Mouse (Mus musculus) G1E (cell line): ENCODE data around the gene Shisa4. TPM values are rescaled to one million over a fixed set of nuclear protein-coding genes. Genes with fewer than 3 reads are reported as not detected.

ENCODE experiments used
- ATAC-seq: 2 replicates; pipeline ENCODE4 v1.8.0; 2016; ENCODE audit warnings: mild to moderate bottlenecking; ENCODE audit not compliant: insufficient number of reproducible peaks, poor library complexity, low FRiP score, severe bottlenecking; ENCODE audit errors: extremely low read depth
- DNase-seq: peaks from one replicate; pipeline ENCODE4 v3.0.0; 2012; ENCODE audit warnings: low spot score
- H3K27me3 ChIP-seq: 2 replicates; pipeline ENCODE4 v1.6.1; 2012; ENCODE audit warnings: mild to moderate bottlenecking, low read length, inconsistent platforms; ENCODE audit not compliant: insufficient read depth
- H3K36me3 ChIP-seq: replicated peaks from 2 replicates; pipeline ENCODE3; 2012; ENCODE audit warnings: mild to moderate bottlenecking, inconsistent platforms
- H3K4me1 ChIP-seq: 2 replicates; pipeline ENCODE4 v1.6.1; 2012; ENCODE audit warnings: low read depth, low read length, inconsistent platforms, mixed read lengths; ENCODE audit not compliant: insufficient read depth
- H3K4me3 ChIP-seq: 2 replicates; pipeline ENCODE4 v1.5.1; 2012; ENCODE audit warnings: low read depth, mild to moderate bottlenecking, inconsistent platforms, low read length, moderate library complexity, mixed read lengths
- H3K9me3 ChIP-seq: replicated peaks from 2 replicates; pipeline ENCODE4 v1.6.1; 2012; ENCODE audit warnings: inconsistent platforms
- CTCF ChIP-seq: IDR thresholded peaks from 2 replicates; pipeline ENCODE4 v1.5.1; 2012; ENCODE audit warnings: low read depth, low read length, inconsistent platforms, mixed read lengths
- GATA1 ChIP-seq: IDR thresholded peaks from 2 replicates; pipeline ENCODE4 v1.6.1; 2012; ENCODE audit warnings: borderline replicate concordance, low read length, inconsistent platforms, mixed read lengths
- GATA2 ChIP-seq: IDR thresholded peaks from 2 replicates; pipeline ENCODE4 v1.6.1; 2012; ENCODE audit warnings: low read depth, low read length, inconsistent platforms, borderline replicate concordance
- POLR2AphosphoS5 ChIP-seq: IDR thresholded peaks from 2 replicates; pipeline ENCODE4 v1.6.1; 2012; ENCODE audit warnings: low read depth, low read length, inconsistent platforms; ENCODE audit not compliant: insufficient replicate concordance
- TAL1 ChIP-seq: conservative IDR thresholded peaks from 2 replicates; pipeline ENCODE4 v1.6.1; 2012; ENCODE audit warnings: low read depth, low read length, inconsistent platforms, mixed read lengths
- polyA plus RNA-seq: library from polyadenylated mRNA; stranded (reverse); fragments of >175 nt; gene quantifications from 2 replicates; pipeline ENCODE4 v1.2.3, GENCODE M21; 2012
- total RNA-seq, 2 experiments: library from RNA; stranded (forward) in 1 of 2; stranded (reverse) in 1 of 2; fragments of 200-1000 nt in 1 of 2; fragments of >200 nt in 1 of 2; fragmentation: Nextera tagmentation in 1 of 2; gene quantifications; 2 replicates each; pipeline ENCODE4 v1.2.3; 2014 to 2017

Shisa4 gene
- total and polyA plus RNA-seq, 3 experiments, result 0.16 TPM; not detected in 2

GRCm38 (mm10) chr1:135359071-135359470 lies 16.0 kb downstream of the Shisa4 start:
- ATAC-seq (no peak), DNase-seq (no peak)
- peaks cover 23% of the 10 kb centered on the region for H3K27me3 ChIP-seq
- H3K36me3 ChIP-seq, result no peaks in the 10 kb centered on the region
- TF ChIP-seq GATA2 (no peak), TAL1 (no peak), CTCF (no peak), POLR2AphosphoS5 (no peak), GATA1 (no peak)
- H3K4me1 ChIP-seq, result no peaks in the 10 kb centered on the region
- no peaks in the 10 kb centered on the region for H3K9me3 ChIP-seq
- no peak overlapping the region for H3K4me3 ChIP-seq

DNA sequence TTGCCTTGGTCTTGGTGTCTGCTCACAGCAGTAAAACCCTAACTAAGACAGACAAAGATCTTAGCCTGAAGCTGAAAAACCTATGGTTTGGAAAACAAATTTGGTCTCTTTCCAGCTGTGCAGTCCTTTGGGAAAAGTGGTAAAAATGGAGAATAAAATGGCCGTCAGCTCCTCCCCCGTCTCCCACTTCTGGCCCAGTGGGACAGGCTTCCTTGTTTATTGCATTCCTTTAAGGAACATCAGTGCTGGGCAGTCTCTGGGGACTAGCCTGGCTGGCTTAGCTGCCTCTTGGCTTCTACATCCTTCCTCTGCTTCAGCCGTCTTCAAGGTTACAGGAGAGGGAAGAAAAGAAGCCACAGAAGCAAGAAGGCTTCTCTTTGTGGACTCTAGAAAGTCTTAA lies 23.1 kb downstream of the Shisa4 start:
- DNase-seq, result no peak
- no peak overlapping the region for H3K4me3 ChIP-seq
- peaks cover 40% of the 10 kb centered on the region for H3K27me3 ChIP-seq
- TF ChIP-seq CTCF, result no peak
- TF ChIP-seq POLR2AphosphoS5, result no peak
- TF ChIP-seq GATA2, result no peak
- TF ChIP-seq GATA1, result no peak
- TF ChIP-seq TAL1, result no peak
- no peaks in the 10 kb centered on the region for H3K4me1 ChIP-seq
- H3K36me3 ChIP-seq, result no peaks in the 10 kb centered on the region
- no peak for ATAC-seq
- no peaks in the 10 kb centered on the region for H3K9me3 ChIP-seq

DNA sequence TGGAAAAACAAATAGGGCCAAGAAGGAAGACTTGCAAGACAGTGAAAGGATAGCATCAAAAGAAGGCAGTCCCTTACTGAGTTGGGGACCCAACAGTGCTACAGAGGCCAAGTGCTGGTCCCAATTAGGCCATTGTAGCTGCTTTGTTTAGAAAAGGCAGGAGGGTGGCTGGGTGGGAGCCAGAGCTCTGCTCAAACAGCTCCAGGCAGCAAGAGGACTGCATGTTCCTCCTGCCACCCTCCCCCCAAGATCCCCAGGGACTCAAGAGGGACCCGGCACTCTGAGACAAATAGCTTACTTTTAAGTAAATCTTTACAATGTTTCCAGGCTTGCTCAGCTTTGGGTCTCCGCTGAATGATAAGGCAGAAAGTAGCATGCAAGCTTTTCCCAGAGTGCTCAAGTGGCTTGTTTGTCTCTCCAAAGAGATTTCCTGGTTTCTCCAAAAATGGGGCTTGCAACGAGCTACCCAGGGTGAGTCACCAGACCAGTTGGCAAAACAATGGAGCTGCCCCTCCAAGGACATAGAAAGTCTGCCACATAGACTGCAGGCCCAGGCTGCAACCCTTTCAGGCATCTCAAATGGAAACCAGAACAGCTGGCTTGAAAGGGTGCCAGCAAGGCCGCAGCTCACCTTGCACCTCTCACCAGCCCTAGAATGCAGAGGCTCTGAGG lies 27.4 kb downstream of the Shisa4 start:
- ATAC-seq (no peak), DNase-seq (no peak)
- Histone ChIP-seq H3K4me3 (no peak overlapping the region), H3K4me1 (no peaks in the 10 kb centered on the region), H3K27me3 (peaks cover 26% of the 10 kb centered on the region), H3K9me3 (no peaks in the 10 kb centered on the region), H3K36me3 (no peaks in the 10 kb centered on the region)
- TF ChIP-seq GATA2 (no peak), GATA1 (no peak), CTCF (no peak), TAL1 (no peak), POLR2AphosphoS5 (no peak)

DNA sequence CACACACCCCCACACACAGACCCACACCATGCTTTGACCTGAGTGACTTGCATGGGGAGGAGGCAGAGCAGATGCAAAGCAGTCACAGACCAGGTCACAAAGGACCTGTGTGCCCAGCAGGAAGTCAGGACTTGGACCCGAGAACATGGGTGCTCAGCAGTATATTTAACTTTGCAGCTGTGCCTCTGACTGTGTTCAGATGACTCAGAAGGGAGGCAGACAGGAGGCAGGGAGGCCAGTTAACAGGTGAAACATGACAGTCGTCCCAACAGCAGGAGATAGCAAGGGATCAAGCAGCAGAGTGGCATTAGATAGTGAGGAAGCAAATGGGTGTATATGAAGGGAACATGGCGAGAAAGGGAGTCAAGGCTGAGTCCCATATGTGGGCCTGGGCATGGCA lies 28.1 kb downstream of the Shisa4 start:
- TF ChIP-seq TAL1, result no peak
- no peak for TF ChIP-seq CTCF
- TF ChIP-seq GATA2, result no peak
- no peak for TF ChIP-seq POLR2AphosphoS5
- no peak for TF ChIP-seq GATA1
- H3K9me3 ChIP-seq, result no peaks in the 10 kb centered on the region
- DNase-seq (no peak), ATAC-seq (no peak)
- no peaks in the 10 kb centered on the region for H3K36me3 ChIP-seq
- peaks cover 28% of the 10 kb centered on the region for H3K27me3 ChIP-seq
- no peaks in the 10 kb centered on the region for H3K4me1 ChIP-seq
- no peak overlapping the region for H3K4me3 ChIP-seq

DNA sequence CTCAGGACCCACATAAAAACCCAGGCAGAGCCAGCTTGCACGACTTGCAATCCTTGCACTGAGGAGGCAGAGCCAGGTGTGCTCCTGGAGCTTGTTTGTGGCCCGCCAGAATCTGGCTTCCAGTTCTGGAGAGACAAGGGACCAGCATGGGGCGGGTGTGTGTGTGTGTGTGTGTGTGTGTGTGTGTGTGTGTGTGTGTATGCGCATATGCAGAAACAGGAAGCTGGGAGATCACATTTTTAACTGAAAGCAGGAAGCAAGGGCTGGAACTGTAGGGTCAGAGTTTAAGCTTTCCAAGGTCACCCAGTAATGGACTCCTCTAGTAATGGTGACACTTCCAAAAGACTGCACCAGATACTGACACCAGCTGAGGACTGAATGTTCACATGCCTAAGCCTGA lies 31.0 kb downstream of the Shisa4 start:
- no peak for ATAC-seq

GRCm38 (mm10) chr1:135341947-135342346 lies 33.1 kb downstream of the Shisa4 start:
- no peaks in the 10 kb centered on the region for H3K9me3 ChIP-seq
- no peak for DNase-seq
- ATAC-seq, result no peak
- no peaks in the 10 kb centered on the region for H3K36me3 ChIP-seq
- H3K27me3 ChIP-seq, result peaks cover 19% of the 10 kb centered on the region
- H3K4me1 ChIP-seq, result no peaks in the 10 kb centered on the region
- no peak overlapping the region for H3K4me3 ChIP-seq
- TF ChIP-seq GATA2 (no peak), TAL1 (no peak), GATA1 (no peak), CTCF (no peak), POLR2AphosphoS5 (no peak)

More for the DNA sequence above, 31.0 kb downstream of the Shisa4 start:
- no peak overlapping the region for H3K4me3 ChIP-seq
- H3K4me1 ChIP-seq, result no peaks in the 10 kb centered on the region
- TF ChIP-seq CTCF (no peak), GATA1 (no peak), GATA2 (no peak)
- DNase-seq, result no peak
- H3K36me3 ChIP-seq, result no peaks in the 10 kb centered on the region
- no peaks in the 10 kb centered on the region for H3K9me3 ChIP-seq
- H3K27me3 ChIP-seq, result peaks cover 27% of the 10 kb centered on the region

GRCm38 (mm10) chr1:135330578-135330977 lies 44.5 kb downstream of the Shisa4 start:
- TF ChIP-seq GATA2, result no peak
- TF ChIP-seq CTCF, result no peak
- no peak for TF ChIP-seq GATA1
- no peak for TF ChIP-seq TAL1
- TF ChIP-seq POLR2AphosphoS5, result no peak

More at GRCm38 (mm10) chr1:135330578-135330977, 44.5 kb downstream of the Shisa4 start:
- Histone ChIP-seq H3K36me3 (no peaks in the 10 kb centered on the region), H3K9me3 (no peaks in the 10 kb centered on the region), H3K27me3 (peaks cover 43% of the 10 kb centered on the region), H3K4me3 (no peak overlapping the region), H3K4me1 (no peaks in the 10 kb centered on the region; the same call in 1 of the 2 replicates)
- DNase-seq (no peak), ATAC-seq (no peak)
